Mouse (Mus musculus): ENCODE data around the gene Klhdc7b. TPM values are rescaled to one million over a fixed set of nuclear protein-coding genes. Genes with fewer than 3 reads are reported as not detected.

The Klhdc7b gene
- polyA plus RNA-seq, 1 experiment, result 0.71 TPM

DNA sequence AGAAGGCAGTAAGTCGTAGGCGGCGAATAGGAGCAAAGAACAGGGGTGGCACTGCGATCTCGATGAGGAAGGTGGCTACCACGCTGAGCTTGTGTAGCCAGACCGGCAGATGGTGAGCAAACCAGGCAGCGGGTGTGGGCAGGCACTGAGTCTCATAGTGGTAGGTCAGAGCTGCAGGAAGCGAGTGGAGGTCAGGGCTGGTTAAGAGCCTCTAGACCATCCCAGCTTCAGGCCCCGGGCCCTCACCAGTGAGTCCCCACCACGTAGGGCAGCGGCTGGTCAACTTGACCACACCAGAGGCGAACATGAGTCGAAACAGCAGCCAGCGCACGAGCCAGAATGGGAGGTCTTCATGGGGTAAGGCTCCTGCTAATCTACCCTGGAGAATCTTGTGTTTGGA is 30.9 kb upstream of the Klhdc7b start:
- H3K4me1 ChIP-seq (ENCODE audit: control insufficient read depth, insufficient read depth, low read length), result no peaks in the 10 kb centered on the region; the same call in 1 of the 2 replicates
- H3K4me3 ChIP-seq (ENCODE audit: insufficient read depth, low read length), result no peak overlapping the region
- no peak for TF ChIP-seq CTCF (IDR thresholded peaks at IDR 0.05; ENCODE audit: extremely low read depth, insufficient read depth, low read length)
- no peak for TF ChIP-seq POLR2A (IDR thresholded peaks at IDR 0.05; ENCODE audit: extremely low read depth, insufficient read depth, low read length)
- no peak overlapping the region for H3K27ac ChIP-seq (ENCODE audit: insufficient read depth, low read length)

DNA sequence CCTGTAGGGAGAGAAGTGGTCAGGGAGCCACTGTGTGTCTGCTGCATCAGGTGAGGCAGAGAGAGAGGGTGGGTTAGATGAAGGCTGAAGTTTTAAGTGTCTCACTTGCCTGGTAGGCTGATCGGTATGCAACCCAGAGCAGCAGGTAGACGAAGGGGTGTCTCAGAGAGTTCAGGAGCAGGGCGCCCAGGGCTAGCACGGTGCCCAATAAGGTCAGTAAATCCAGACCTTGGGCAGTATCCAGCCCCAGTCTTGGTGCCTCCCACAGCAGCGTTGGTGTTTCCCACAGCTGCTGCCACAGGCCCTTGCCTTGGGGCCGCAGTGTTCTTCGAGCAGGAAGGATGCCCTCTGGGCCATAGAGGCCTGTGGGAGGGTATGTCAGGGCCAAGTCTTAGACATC is 30.3 kb upstream of the Klhdc7b start:
- peak overlapping the region; percentile 68; the same call in 1 of the 2 replicates for H3K4me3 ChIP-seq (ENCODE audit: insufficient read depth, low read length)
- H3K27ac ChIP-seq (ENCODE audit: insufficient read depth, low read length), result no peak overlapping the region
- no peaks in the 10 kb centered on the region; the same call in 1 of the 2 replicates for H3K4me1 ChIP-seq (ENCODE audit: control insufficient read depth, insufficient read depth, low read length)
- TF ChIP-seq CTCF (IDR thresholded peaks at IDR 0.05; ENCODE audit: extremely low read depth, insufficient read depth, low read length), result no peak
- TF ChIP-seq POLR2A (IDR thresholded peaks at IDR 0.05; ENCODE audit: extremely low read depth, insufficient read depth, low read length), result no peak

DNA sequence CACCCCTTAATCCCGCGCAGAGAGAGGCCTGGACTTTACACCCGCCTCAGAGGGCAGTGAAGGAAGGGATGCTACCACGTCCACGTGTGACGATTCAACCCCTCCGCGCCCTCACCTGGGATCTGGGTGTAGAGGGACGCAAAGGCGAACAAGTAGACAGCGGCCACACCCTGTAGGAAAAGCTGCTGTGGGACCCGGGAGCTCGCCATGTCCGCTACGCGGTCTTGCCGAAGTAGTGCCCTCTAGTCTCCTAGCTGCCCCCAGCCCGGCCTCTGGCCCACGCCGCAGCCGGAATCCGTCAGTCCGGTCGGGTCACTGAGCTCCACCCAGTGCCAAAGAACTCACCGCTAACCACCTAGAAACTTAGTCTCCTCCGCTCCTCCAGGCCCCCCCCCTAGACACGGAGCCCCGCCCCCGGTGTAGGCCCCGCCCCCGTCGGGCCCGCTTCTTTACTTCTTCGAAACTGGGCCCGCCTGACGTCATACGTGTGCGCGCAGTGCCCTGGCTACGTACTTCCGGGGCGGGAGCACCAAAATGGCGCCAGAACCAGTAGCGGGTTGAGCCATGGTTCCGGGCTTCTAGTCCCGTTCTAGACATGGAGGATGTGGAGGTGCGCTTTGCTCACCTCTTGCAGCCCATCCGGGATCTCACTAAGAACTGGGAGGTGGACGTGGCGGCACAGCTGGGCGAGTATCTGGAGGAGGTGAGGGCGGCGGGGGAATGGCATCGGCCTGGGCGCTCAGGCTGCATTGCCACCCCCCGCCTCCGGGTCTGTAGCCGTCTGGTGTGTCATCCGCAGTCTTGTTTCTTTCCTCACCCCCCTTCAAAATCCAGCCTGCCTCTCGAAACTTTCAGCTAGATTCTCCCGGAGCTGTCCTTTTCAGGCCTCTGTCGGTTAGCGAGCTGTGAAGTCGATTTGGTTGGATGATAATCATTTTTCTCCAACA is 29.2 kb upstream of the Klhdc7b start, which contains the start of the genes Lmf2 and Ncaph2:
Lmf2 (minus strand) TSS at position 419 of the 947 bp plus-strand sequence.
Ncaph2 (plus strand) TSS at position 479 of the 947 bp plus-strand sequence.
- H3K27ac ChIP-seq (ENCODE audit: insufficient read depth, low read length), result peak within 1 kb of the TSS; percentile 61; the same call in 1 of the 2 replicates
- peak within 1 kb of the TSS; percentile 68 for H3K4me3 ChIP-seq (ENCODE audit: insufficient read depth, low read length)
- H3K4me1 ChIP-seq (ENCODE audit: control insufficient read depth, insufficient read depth, low read length), result no peaks in the 10 kb centered on the region; the same call in 1 of the 2 replicates
- TF ChIP-seq CTCF (IDR thresholded peaks at IDR 0.05; ENCODE audit: extremely low read depth, insufficient read depth, low read length) (no peak), POLR2A (IDR thresholded peaks at IDR 0.05; ENCODE audit: extremely low read depth, insufficient read depth, low read length) (peak; percentile 72)

DNA sequence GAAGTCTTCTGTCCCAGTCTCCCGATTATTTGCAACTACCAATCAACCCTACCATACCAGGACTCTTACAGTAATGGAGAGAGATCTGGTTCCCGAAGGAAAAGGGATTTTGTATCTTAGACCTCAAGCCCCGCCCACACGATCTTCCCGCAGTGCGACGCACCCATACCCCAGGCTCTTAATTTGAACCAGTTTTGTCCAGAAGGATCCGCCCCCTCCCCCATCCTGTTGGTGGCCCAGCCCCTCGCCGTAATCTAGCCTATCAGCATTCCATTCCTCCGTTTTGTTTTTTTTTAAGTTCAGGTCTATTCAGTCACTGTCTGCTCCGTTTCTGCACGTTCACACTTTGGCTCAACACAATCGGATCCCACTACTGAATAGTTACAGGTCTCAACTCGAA is 28.3 kb upstream of the Klhdc7b start:
- Histone ChIP-seq H3K4me3 (ENCODE audit: insufficient read depth, low read length) (peak overlapping the region; percentile 68), H3K4me1 (ENCODE audit: control insufficient read depth, insufficient read depth, low read length) (no peaks in the 10 kb centered on the region; the same call in 1 of the 2 replicates), H3K27ac (ENCODE audit: insufficient read depth, low read length) (0 out of 2 replicates have a peak overlapping the region, but pooled peaks have one; percentile 61)
- TF ChIP-seq POLR2A (IDR thresholded peaks at IDR 0.05; ENCODE audit: extremely low read depth, insufficient read depth, low read length), result no peak
- TF ChIP-seq CTCF (IDR thresholded peaks at IDR 0.05; ENCODE audit: extremely low read depth, insufficient read depth, low read length), result no peak

DNA sequence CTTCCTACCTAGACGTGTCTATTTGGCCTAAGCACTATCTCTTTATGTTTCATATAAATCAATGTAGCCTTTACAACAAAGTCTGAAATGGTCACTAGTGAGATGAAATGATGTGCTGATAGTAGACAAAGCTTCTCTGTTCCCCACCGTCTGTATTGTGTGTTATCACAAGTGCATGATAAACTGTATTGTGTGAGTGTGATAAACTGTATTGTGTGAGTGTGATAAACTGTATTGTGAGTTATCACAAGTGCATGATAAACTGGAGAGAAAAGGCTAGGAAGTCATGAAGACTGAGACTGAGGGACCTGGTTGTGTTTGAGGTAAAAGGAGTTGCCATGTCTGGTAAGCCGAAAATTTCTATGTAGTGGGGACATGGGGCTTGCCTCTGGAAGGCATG is 25.9 kb upstream of the Klhdc7b start:
- Histone ChIP-seq H3K4me3 (ENCODE audit: insufficient read depth, low read length) (no peak overlapping the region), H3K27ac (ENCODE audit: insufficient read depth, low read length) (no peak overlapping the region), H3K4me1 (ENCODE audit: control insufficient read depth, insufficient read depth, low read length) (no peaks in the 10 kb centered on the region; the same call in 1 of the 2 replicates)
- TF ChIP-seq CTCF (IDR thresholded peaks at IDR 0.05; ENCODE audit: extremely low read depth, insufficient read depth, low read length) (no peak), POLR2A (IDR thresholded peaks at IDR 0.05; ENCODE audit: extremely low read depth, insufficient read depth, low read length) (no peak)

DNA sequence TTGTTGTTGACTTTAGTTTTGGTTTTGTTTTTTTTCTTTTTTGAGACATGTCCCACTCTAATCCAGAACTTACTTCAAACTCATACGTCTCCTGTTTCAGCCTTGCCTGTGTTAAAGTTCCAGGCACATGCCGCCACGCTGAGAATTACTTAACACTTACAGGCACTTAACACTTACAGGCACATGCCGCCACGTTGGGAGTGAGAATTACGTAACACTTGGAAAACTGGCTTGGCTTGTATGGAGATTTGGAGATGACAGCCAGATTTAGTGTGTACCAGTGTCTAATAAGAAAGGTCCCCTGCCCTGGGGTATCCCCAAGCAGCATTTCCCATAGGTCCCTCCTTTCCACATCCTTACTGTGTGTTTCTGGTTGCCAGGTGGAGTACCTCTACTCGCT is 21.7 kb upstream of the Klhdc7b start:
- no peak overlapping the region for H3K27ac ChIP-seq (ENCODE audit: insufficient read depth, low read length)
- no peaks in the 10 kb centered on the region; the same call in 1 of the 2 replicates for H3K4me1 ChIP-seq (ENCODE audit: control insufficient read depth, insufficient read depth, low read length)
- no peak overlapping the region for H3K4me3 ChIP-seq (ENCODE audit: insufficient read depth, low read length)
- TF ChIP-seq POLR2A (IDR thresholded peaks at IDR 0.05; ENCODE audit: extremely low read depth, insufficient read depth, low read length) (no peak), CTCF (IDR thresholded peaks at IDR 0.05; ENCODE audit: extremely low read depth, insufficient read depth, low read length) (no peak)

DNA sequence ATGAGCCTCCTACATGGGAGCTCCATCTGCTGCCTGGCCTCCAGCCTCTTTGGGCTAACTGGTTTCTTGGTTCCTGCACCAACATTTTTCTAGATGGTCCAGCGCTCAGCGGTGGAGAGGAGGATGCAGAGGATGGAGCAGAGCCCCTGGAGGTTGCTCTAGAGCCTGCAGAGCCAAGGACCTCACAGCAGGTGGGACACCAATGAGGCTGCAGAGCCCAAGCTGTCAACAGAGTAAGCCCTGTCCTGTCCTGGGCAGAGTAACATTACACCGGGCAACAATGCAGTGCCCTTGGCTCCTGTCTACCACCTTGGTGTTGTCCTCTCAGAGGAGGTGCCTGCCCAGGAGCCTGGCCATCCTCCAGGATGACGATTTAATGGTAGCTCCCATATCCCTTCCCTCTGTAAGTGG is 19.6 kb upstream of the Klhdc7b start:
- no peak overlapping the region for H3K27ac ChIP-seq (ENCODE audit: insufficient read depth, low read length)
- no peak overlapping the region for H3K4me3 ChIP-seq (ENCODE audit: insufficient read depth, low read length)
- no peak for TF ChIP-seq POLR2A (IDR thresholded peaks at IDR 0.05; ENCODE audit: extremely low read depth, insufficient read depth, low read length)
- no peak for TF ChIP-seq CTCF (IDR thresholded peaks at IDR 0.05; ENCODE audit: extremely low read depth, insufficient read depth, low read length)
- no peaks in the 10 kb centered on the region for H3K4me1 ChIP-seq (ENCODE audit: control insufficient read depth, insufficient read depth, low read length)

DNA sequence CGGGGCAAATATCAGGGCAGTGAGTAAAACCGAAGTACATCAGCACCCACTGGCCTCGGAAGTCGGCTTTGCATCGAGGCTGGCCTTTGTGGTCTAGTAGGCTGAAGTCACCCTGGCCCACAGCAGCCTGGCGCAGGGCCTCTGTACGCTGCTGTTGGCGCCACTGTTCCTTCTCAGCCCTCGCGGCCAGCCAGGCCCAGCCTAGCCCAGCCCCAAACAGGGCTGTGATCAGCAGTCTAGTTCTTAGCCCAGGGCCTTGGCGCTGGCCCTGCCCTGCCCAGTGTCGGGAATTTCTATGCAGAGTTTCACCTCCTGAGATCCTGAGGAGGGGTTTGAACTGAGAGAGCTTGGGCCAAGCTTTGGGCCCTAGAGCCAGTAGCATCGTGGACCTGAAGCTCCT is 12.6 kb upstream of the Klhdc7b start:
- TF ChIP-seq CTCF (IDR thresholded peaks at IDR 0.05; ENCODE audit: extremely low read depth, insufficient read depth, low read length), result no peak
- TF ChIP-seq POLR2A (IDR thresholded peaks at IDR 0.05; ENCODE audit: extremely low read depth, insufficient read depth, low read length), result no peak; the same call in 1 of the 2 replicates
- no peak overlapping the region for H3K4me3 ChIP-seq (ENCODE audit: insufficient read depth, low read length)
- no peak overlapping the region for H3K27ac ChIP-seq (ENCODE audit: insufficient read depth, low read length)
- H3K4me1 ChIP-seq (ENCODE audit: control insufficient read depth, insufficient read depth, low read length), result no peaks in the 10 kb centered on the region

DNA sequence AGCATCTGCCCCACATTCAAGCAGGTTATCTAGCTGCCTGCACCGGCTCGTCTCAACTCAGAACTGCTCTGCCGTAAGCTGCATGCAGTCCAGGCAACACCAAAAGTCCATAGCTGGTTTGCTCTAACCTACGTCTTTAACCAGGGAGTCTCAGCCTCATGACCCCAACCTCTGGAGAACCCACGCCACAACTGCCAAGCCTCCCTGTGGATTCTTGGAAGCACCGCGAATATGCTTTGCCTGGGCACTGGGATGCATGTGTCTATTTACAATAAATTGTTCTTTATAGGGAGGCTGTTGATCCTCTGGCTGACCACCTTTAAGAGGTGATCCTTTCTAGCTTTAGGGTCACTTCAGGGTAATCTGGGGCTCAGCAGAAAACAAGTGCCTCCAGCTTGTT is 12.2 kb upstream of the Klhdc7b start:
- TF ChIP-seq CTCF (IDR thresholded peaks at IDR 0.05; ENCODE audit: extremely low read depth, insufficient read depth, low read length) (no peak), POLR2A (IDR thresholded peaks at IDR 0.05; ENCODE audit: extremely low read depth, insufficient read depth, low read length) (no peak)
- Histone ChIP-seq H3K27ac (ENCODE audit: insufficient read depth, low read length) (no peak overlapping the region), H3K4me1 (ENCODE audit: control insufficient read depth, insufficient read depth, low read length) (no peaks in the 10 kb centered on the region), H3K4me3 (ENCODE audit: insufficient read depth, low read length) (no peak overlapping the region; the same call in 1 of the 2 replicates)

Measured in cortical plate, adult 2 months (tissue).